Mouse (Mus musculus) B cell, adult 2 months (primary cell): Measurements from ENCODE around the gene Fmo2.

ENCODE experiments used
- DNase-seq, 2 experiments: peaks; one replicate each; pipeline ENCODE4 v3.0.0; 2022

The Fmo2 gene

GRCm38 (mm10) chr1:162897838-162898811 lies at the start of gene Fmo2:
Gene Fmo2, minus strand, starts transcription at chr1:162898726.
- DNase-seq = no peak

- no peak for DNase-seq
Measured at GRCm38 (mm10) chr1:162947934-162948333, 49.4 kb upstream of the Fmo2 start.

DNA sequence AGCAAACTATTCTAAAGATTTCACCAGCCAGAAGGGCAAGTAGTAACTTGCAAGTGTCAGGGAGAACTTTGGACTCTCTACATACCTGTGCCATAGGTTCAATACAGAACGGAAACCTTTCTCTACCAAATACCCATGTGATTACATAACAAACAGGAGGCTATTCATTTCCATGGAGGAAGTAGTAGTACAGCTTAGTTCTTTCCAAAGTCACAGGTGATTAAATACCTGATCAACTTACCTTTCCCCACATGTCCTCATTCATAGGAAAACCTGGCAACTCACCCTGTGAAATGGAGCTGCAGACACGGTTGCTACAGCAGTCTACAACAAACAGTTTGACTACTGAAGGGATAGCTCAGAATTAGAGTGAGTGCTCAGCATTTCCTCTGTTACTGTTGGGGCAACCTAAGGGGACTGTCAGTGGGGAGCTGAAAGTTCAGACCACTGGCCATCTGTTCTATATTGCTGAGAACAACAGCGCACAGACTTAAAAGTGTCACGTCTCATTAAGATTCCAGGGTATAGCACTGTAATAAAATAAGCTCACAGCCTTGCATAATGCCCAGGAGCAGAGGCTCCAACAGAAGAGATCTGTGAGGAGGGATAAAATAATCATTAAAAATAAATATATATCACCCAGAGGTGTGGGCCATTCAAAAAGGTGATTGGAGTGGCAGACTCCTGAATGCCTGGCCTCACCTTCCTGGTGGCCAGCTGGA lies 48.5 kb upstream of the Fmo2 start:
- no peak for DNase-seq

- DNase-seq = no peak
Measured at GRCm38 (mm10) chr1:162943700-162944099, 45.2 kb upstream of the Fmo2 start.

GRCm38 (mm10) chr1:162938696-162939351 lies 40.3 kb upstream of the Fmo2 start:
- no peak for DNase-seq

DNA sequence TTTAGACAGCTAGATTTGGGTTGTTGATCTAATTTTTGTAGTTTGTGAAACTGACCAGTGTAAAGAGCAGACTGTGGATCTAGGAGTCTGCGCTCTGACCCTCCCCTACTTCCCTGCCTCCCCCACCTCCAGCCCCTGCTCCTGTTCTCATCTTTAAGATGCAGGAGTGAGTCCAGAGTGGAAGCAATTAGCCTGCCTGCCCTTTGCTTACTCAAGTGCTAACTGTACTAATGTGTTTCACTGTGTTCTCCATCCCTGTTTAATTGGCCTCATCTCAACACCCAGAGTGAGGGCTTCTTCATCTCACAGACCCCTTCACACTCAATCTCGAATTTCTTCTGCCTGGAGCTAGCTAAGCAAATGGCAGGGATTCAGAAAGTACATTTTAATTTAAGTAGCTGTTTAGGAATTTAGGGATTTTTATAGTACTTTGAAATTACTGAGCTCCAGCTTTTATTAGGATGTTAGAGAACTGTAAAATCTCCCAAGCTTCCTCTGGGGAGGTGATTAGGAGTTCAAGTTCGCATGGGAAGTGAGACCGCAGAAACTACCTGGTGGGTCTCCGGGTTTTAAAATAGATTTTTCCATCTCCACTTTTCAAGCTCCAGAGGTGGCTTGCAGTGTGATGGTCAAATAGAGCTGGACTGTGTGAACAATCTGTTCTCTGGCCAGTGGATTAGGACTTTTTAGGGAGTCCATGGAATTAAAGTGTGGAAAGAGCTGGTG lies 39.6 kb upstream of the Fmo2 start:
- no peak for DNase-seq

- DNase-seq = no peak
Measured at GRCm38 (mm10) chr1:162937415-162937814, 38.9 kb upstream of the Fmo2 start, which contains the start of gene Fmo6. Gene Fmo6, minus strand, starts transcription at chr1:162937515.

DNA sequence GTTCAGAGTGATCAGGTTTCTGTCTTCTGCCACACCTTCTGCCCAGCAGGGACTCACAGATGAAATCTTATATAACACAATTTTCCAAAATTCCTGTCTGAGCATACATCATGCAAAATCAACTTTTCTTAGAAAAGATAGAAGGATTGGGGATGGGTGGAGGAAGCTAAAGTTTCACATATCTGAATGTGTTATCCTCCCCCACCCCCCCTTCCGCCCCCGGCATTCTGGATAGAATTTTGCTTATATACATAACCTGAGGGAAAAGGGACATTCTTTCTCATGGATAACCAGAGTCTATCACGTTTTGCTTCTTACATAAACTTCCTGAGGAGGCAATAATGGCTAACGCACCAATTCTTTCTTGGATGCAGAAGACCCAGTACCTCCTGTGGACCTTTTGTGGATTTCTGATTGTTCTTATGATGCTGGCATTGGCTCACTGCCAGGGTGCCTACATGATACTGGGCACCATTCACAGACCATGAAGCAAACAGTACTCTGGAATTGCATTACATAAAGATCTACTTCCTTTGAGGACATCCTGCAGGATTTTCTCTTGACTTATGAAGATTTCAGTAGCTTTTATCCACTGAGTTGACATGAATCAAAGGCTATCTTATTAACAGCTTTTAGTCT lies 36.0 kb upstream of the Fmo2 start:
- DNase-seq = no peak

DNA sequence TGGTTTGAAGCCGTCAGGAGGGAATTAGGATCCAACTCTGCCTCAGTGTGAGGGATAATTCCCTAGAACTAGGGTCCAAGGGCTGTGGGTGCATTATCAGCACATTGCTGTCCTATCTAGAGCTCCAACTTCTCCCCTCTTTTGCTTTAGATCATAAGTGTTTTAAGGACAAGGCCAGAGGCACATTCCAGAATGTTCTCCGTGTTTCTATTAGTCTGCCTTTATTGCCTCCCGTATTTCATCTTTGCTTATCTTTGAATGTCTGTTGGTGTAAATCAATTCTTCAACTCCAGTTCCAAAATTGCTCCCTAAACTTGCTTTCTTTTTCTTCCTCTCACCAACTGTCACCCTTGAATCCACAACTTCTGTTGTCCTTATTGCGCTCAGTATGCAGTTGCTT lies 33.9 kb upstream of the Fmo2 start:
- DNase-seq = no peak

GRCm38 (mm10) chr1:162931880-162932279 lies 33.4 kb upstream of the Fmo2 start:
- no peak for DNase-seq

- DNase-seq = no peak
Measured at GRCm38 (mm10) chr1:162931310-162931875, 32.9 kb upstream of the Fmo2 start.

DNA sequence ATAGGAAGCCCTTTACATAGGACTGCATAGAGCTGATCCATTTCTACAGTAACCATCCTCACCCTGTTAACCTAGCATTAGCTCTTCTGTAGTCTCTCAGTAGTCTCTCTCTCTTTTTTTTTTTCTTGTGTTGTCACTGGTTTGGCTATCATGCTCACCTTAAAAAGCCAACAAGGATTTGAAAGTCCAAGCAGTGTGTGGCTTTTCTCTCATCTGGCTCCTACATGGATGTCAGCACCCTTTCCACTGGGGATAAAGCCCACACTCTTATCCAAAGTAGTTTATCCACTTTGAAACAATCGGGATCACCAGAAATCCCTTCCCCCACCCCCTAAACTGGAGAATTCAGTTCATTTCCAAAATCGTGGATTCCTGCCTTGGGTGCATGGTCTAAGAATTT lies 32.1 kb upstream of the Fmo2 start:
- no peak for DNase-seq

- no peak for DNase-seq
Measured at GRCm38 (mm10) chr1:162929146-162929545, 30.6 kb upstream of the Fmo2 start.

GRCm38 (mm10) chr1:162925121-162925520 lies 26.6 kb upstream of the Fmo2 start:
- no peak for DNase-seq

DNA sequence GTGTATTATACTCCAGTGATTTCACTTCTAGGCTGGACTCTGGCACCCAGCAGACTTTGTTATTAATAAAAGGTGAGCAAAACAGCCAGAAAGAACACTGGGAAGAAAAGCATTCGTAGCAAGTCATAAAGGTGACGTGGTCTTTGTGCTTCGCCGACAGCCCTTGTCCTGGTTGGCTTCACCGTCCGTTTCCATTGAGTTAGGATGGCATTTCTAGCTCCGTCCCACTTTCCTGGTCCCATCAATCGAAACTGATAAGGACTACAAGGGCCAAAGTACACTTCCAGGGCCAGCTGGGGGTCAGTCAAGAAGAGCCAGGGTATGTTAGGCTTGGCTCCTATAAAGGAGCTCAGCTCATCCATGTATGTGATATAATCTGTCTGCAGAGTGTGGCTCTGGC lies 18.1 kb upstream of the Fmo2 start:
- no peak for DNase-seq

DNA sequence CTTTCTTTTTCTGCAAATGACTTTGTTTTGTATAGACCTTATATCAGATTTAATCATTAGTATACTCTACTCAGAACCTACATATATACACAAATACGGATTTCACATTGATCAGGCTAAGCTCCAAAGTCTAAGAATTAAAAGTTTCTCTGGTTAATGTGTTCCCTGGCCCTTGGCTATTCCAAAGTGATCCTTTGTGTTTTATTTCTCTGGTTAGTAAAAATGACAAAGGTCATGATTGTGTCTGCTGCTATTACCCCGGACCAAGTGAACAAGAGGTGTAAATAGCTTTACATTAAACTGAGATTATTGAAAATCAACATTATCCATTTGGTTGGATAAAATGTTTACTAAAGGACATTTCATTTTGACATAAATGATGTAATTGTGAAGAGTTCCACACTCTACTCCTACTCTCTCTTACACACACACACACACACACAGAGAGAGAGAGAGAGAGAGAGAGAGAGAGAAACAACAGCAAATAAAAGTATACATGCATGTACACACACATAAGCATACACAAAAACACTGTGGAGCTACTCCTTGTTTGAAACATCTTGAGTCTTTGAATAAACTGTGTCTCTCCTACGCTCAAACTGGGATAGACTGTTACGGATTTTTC lies 16.5 kb upstream of the Fmo2 start:
- no peak for DNase-seq

DNA sequence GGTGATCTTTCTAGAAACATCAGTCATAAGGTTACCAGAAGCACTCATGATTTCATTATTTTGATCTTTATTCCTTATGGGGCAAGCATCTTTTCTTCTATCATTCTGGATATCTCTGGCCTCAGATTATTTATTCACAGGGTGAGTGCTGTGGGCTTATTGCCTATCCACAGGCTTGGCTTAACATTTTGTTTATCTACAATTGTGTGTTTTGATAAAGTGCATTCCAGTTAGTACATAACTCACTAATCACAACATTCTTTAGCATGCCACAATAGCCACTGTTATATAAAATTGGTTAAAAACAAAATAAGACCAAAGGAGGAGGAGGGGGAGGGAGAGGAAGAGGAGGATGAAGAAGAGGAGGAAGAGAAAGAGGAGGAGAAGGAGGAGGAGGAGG lies 13.6 kb upstream of the Fmo2 start:
- DNase-seq = no peak

GRCm38 (mm10) chr1:162901879-162902278 lies 3.4 kb upstream of the Fmo2 start:
- DNase-seq = no peak

DNA sequence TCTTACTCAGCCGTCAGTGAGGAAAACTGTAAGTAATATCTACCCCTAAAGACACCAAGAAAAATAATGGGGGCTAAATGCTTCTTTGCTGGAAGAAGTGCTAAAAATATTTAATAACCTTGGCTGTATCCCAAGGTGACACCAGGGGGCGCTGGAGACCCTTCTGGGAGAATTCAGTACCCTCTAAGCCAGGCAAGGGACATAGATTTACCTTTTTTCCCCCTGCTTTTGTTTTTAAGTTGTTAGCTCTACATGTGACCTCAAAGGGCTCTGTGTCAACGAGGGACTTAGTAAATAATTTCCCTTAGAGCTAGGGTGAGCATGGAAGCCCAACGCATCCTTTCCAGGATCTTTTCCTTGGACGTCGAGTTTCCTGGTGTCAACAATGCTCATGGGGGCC lies 2.6 kb downstream of the Fmo2 start:
- peak; percentile 67 to 68 for DNase-seq

DNA sequence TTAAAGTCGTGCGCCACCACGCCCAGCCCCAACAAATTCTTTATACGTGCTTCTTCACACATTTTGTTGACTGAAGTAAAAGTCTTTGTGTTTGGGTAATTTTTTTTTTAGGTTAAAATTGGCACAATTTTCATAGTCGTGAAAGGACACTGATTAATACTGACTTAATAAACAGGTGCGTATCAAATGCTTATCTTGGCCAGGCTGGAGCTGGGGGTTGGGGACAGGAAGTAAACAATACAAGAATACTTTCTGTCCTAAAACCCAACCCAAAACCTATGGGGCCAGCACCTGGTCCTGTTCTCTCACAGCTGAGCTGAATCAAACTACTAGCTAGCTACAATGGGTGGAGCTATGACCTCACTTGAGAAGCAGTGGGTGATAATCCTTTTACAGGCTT lies 5.5 kb downstream of the Fmo2 start:
- no peak for DNase-seq

- DNase-seq = no peak
Measured at GRCm38 (mm10) chr1:162891980-162892451, 6.5 kb downstream of the Fmo2 start.
